Mouse (Mus musculus) C2C12 (cell line): Measurements from ENCODE around the gene Slc26a10.

Experiments
- CEBPB ChIP-seq: IDR thresholded peaks from one replicate; pipeline ENCODE4 v1.6.1; 2011; ENCODE audit warnings: low read depth, mild to moderate bottlenecking, control low read depth, moderate library complexity
- CTCF ChIP-seq: IDR thresholded peaks from one replicate; pipeline ENCODE4 v1.5.1; 2011; ENCODE audit not compliant: control insufficient read depth, insufficient read depth, insufficient read length
- MYOD1 ChIP-seq: IDR thresholded peaks from one replicate; pipeline ENCODE4 v1.6.1; 2011; ENCODE audit warnings: low read depth; ENCODE audit not compliant: control insufficient read depth, insufficient read length
- MYOG ChIP-seq: IDR thresholded peaks from one replicate; pipeline ENCODE4 v1.6.1; 2011; ENCODE audit not compliant: control insufficient read depth, insufficient read length; ENCODE audit errors: extremely low read depth
- USF1 ChIP-seq: IDR thresholded peaks from one replicate; pipeline ENCODE4 v1.6.1; 2011; ENCODE audit warnings: low read depth, mild to moderate bottlenecking, control low read depth, moderate library complexity

- no peak for TF ChIP-seq CTCF
- TF ChIP-seq MYOD1: no peak
- TF ChIP-seq MYOG: no peak
- no peak for TF ChIP-seq CEBPB
- TF ChIP-seq USF1: no peak
Observed at GRCm38 (mm10) chr10:127135118-127135836, 45.2 kb downstream of the Slc26a10 start.
